Mouse (Mus musculus): Measurements from ENCODE around the gene Hist1h2bn.
"Not testable (repeated sequence)": the region's sequence is repeated elsewhere in the genome, so short reads cannot be mapped to it uniquely, and the experiment has no call there.

GRCm38 (mm10) chr13:21715864-21716539, 37.9 kb upstream of the Hist1h2bn start, which contains the start of the genes Hist1h2bl and Hist1h2ai:
- TF ChIP-seq POLR2A (IDR thresholded peaks at IDR 0.05; ENCODE audit: control insufficient read depth, extremely low read depth, insufficient read depth, low read length, poor library complexity), result peak; percentile 58; the same call in 1 of the 2 replicates
- TF ChIP-seq CTCF (IDR thresholded peaks at IDR 0.05; ENCODE audit: borderline replicate concordance, control insufficient read depth, extremely low read depth, insufficient read depth, low read length, poor library complexity), result not testable (repeated sequence)

All from thymus, adult 2 months (tissue).